Mouse (Mus musculus) hindbrain, postnatal 0 days (tissue): ENCODE results near the gene Nme9. TPM values are rescaled to one million over a fixed set of nuclear protein-coding genes. Genes with fewer than 3 reads are reported as not detected.

Experiments
- ATAC-seq: fragments of 200-750 bp; cut with Nextera tagmentation; 2 replicates; pipeline ENCODE4 v1.8.0; 2017; ENCODE audit warnings: mild to moderate bottlenecking, moderate TSS enrichment, moderate library complexity
- DNase-seq: peaks from one replicate; pipeline ENCODE4 v3.0.0-alpha.2; 2015; ENCODE audit warnings: low spot score
- H3K27ac ChIP-seq: fragments of 300-500 bp; sonication (generic); 2 replicates; pipeline ENCODE4 v1.5.1; 2014; ENCODE audit warnings: mild to moderate bottlenecking
- H3K27me3 ChIP-seq: fragments of 300-500 bp; sonication (generic); 2 replicates; pipeline ENCODE4 v1.6.1; 2014; ENCODE audit warnings: low read length, mixed read lengths; ENCODE audit not compliant: insufficient read depth
- H3K36me3 ChIP-seq: fragments of 300-500 bp; sonication (generic); 2 replicates; pipeline ENCODE4 v1.6.1; 2014; ENCODE audit warnings: low read length, mixed read lengths; ENCODE audit not compliant: insufficient read depth
- H3K4me1 ChIP-seq: fragments of 300-500 bp; sonication (generic); 2 replicates; pipeline ENCODE4 v1.6.1; 2014; ENCODE audit warnings: antibody characterized with exemption, low read length, mixed read lengths; ENCODE audit not compliant: insufficient read depth
- H3K4me2 ChIP-seq: fragments of 300-500 bp; sonication (generic); 2 replicates; pipeline ENCODE4 v1.6.1; 2014; ENCODE audit warnings: low read depth, mild to moderate bottlenecking, low read length, moderate library complexity, mixed read lengths
- H3K4me3 ChIP-seq: fragments of 300-500 bp; sonication (generic); 2 replicates; pipeline ENCODE4 v1.5.1; 2014; ENCODE audit warnings: low read length
- H3K9ac ChIP-seq: fragments of 300-500 bp; sonication (generic); replicated peaks from 2 replicates; pipeline ENCODE4 v1.6.1; 2014; ENCODE audit warnings: mild to moderate bottlenecking, low read length, moderate library complexity, mixed read lengths
- H3K9me3 ChIP-seq: fragments of 300-500 bp; sonication (generic); 2 replicates; pipeline ENCODE4 v1.6.1; 2016; ENCODE audit warnings: low read length, mixed read lengths
- CTCF ChIP-seq: IDR thresholded peaks from 2 replicates; pipeline ENCODE4 v1.5.1; 2016; ENCODE audit warnings: antibody characterized with exemption, control low read depth, low read depth
- WGBS: fragments of 180-500 bp; shearing (Covaris S2); extraction: QIAGEN DNeasy Blood & Tissue Kit; methylation state at CpG from one replicate; pipeline ENCODE4 v1.1.7; 2014; 5-methylcytosine and 5-hydroxymethylcytosine counted together
- polyA plus RNA-seq: library from polyadenylated mRNA; unstranded; fragments of >200 nt; fragmentation: Nextera tagmentation; extraction: Ambion mirVana; gene quantifications from 2 replicates; pipeline ENCODE4 v1.2.1, GENCODE M21; 2015
- total RNA-seq: library from RNA; depleted of rRNA; stranded (reverse); fragments of >200 nt; gene quantifications from 2 replicates; pipeline ENCODE4 v1.2.3, GENCODE M21; 2014

Nme9 gene
- total and polyA plus RNA-seq, 2 experiments from 2014 or later, result 0.64 to 1.0 TPM

DNA sequence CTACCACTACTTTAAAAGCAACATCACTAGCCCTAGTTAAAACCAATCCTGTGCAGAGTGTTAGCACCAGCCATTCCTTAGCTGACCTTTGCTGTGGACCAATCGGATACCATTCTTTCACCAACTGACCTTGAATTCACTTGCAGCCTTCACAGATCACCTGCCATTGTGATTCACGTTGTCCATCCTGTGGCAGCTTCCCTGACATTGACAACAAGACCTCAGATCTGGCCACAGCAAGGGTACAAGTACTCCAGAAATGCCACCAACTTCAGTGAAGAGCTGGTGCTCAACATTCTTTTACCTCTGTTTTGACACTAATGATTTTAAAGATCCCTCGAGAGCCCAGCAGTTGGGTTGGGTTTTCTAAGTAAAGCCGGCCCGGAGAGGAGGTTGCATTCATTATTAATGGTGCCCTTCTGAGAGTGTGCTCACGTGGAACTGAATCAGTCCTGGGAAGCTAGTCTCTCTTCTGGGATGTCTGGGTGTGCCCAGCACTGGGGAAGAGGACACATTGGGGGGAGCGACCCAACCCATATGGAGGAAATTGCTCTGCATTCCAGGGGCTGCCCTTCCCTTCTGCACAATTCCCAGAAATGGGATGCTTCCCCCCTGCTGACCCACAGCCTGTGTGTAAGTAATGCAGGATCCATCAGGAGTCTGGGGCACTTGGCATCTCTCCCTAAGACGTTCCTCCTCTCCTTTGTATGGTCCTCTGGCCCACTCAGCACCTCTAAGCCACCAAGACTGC, 31.1 kb upstream of the Nme9 start:
- ATAC-seq, result no peak
- no peak overlapping the region for H3K27ac ChIP-seq
- H3K4me2 ChIP-seq, result no peak overlapping the region
- no peaks in the 10 kb centered on the region for H3K27me3 ChIP-seq
- H3K4me3 ChIP-seq, result no peak overlapping the region
- peaks cover 36% of the 10 kb centered on the region for H3K4me1 ChIP-seq
- no peaks in the 10 kb centered on the region for H3K36me3 ChIP-seq
- H3K9me3 ChIP-seq, result no peaks in the 10 kb centered on the region
- no peak for DNase-seq
- WGBS, result 73% methylated on average over 8 of the region's 8 CpGs
- TF ChIP-seq CTCF, result no peak
- no peak overlapping the region for H3K9ac ChIP-seq

DNA sequence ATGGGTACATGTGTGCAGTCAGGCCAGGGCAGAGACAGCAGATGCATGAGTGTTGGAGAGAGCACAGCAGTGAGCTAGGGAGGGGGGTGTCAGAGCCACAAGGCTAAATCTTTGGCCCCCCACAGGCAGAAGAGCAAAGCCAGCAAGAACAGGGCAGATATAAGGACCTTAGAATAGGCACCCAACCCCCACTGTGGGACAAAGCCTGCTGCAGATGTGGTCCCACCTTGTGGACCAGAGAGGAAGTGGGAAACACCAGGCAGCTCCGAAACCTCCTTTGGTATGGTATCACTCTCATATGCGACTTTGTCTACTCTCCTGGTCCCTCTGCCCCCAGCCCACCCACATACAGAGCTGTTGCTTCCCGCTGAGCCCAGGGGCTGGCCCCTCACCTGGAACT, 29.4 kb upstream of the Nme9 start:
- Histone ChIP-seq H3K4me3 (no peak overlapping the region), H3K27ac (no peak overlapping the region), H3K9me3 (no peaks in the 10 kb centered on the region), H3K9ac (no peak overlapping the region), H3K36me3 (no peaks in the 10 kb centered on the region), H3K4me2 (no peak overlapping the region), H3K27me3 (no peaks in the 10 kb centered on the region), H3K4me1 (peaks cover 33% of the 10 kb centered on the region)
- WGBS, result 75% methylated on average over 3 of the region's 3 CpGs
- DNase-seq, result no peak
- no peak for TF ChIP-seq CTCF
- no peak for ATAC-seq

DNA sequence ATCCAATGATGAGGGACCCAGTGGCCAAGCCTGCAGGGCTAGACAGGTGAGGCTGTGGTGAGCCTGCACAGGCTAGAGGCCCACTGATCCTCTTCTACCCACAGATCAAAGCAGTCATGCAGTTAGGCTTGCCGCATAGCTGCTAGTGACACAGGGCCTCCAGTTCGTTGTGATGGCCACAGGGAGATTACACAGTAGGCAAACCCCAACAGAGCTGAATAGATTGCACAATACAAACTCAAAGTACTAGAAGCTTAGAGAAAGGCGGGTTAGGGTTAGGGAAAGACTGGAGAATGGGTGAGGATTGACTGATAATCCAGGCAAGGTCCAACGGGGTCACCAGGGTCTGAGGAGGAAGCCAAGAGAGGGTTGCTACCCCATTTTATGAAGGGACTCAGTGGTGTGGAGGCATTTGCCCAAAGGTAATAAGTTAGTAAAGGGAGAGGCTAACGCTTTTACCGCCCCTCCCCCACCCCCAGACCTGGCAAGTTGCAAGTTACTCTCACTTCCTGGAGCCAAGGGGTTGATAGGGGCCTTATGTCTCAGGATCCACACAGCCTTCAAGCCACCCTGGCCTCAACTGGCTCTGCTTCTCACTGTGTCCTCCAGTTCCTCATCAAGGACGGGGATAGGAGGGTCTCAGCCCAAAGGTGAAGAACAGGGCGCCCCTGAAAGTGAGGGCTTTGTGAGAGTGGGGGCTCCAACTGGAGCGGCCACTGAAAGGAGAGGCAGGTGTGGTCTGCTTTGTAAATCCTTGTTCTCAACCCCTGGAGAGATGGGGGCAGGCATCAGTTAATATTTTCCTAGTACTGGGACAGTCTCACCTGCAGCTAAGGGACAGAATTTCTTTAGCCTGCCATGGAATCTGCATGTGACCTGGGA, 27.3 kb upstream of the Nme9 start:
- no peak for TF ChIP-seq CTCF
- 80% methylated on average over 9 of the region's 9 CpGs for WGBS
- H3K4me2 ChIP-seq, result no peak overlapping the region
- no peak for DNase-seq
- no peak overlapping the region for H3K4me3 ChIP-seq
- H3K9me3 ChIP-seq, result no peaks in the 10 kb centered on the region
- no peaks in the 10 kb centered on the region for H3K36me3 ChIP-seq
- H3K4me1 ChIP-seq, result peaks cover 19% of the 10 kb centered on the region
- no peak overlapping the region for H3K27ac ChIP-seq
- ATAC-seq, result no peak
- no peak overlapping the region for H3K9ac ChIP-seq
- no peaks in the 10 kb centered on the region for H3K27me3 ChIP-seq

DNA sequence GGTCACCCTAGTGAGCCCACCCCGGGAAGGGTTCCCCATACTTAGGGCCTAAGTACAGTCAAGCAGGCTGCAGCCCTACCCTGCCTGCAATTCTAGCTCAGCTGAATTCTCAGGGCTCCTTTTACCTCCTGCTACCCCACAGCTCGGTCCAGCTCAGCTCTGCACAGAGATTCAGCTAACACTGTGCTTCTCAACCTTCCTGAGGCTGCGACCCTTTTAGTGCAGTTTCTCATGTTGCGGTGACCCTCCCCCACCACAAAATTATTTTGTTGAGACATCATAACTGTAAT, 26.8 kb upstream of the Nme9 start:
- Histone ChIP-seq H3K27me3 (no peaks in the 10 kb centered on the region), H3K9ac (no peak overlapping the region), H3K27ac (no peak overlapping the region), H3K9me3 (no peaks in the 10 kb centered on the region), H3K4me1 (peaks cover 19% of the 10 kb centered on the region), H3K4me2 (no peak overlapping the region), H3K36me3 (no peaks in the 10 kb centered on the region), H3K4me3 (no peak overlapping the region)
- DNase-seq, result no peak
- ATAC-seq, result no peak
- 71% methylated on average over 4 of the region's 4 CpGs for WGBS
- no peak for TF ChIP-seq CTCF

DNA sequence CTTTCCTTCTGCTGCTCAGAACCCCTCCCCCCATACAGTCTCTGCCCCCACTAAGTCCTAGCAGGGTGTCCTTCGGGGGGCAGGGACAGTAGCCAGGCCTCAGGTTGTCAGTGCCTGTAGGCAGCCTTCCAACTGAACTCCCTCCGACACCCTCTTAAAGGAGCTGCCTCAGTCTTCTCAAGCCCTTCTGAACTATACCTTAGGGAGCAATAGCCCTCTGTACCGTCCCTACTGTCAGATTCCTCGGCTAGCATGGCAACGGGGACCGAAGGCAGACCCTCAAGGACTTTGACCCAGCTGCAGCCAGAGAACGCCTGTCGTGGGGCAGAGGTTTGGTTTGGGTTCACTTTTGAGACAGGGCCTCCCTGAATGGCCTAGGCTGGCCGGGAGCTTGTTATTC, 26.0 kb upstream of the Nme9 start:
- Histone ChIP-seq H3K9ac (no peak overlapping the region), H3K36me3 (no peaks in the 10 kb centered on the region), H3K9me3 (no peaks in the 10 kb centered on the region), H3K4me3 (no peak overlapping the region), H3K27me3 (no peaks in the 10 kb centered on the region), H3K27ac (0 out of 2 replicates have a peak overlapping the region, but pooled peaks have one; percentile 3), H3K4me1 (peaks cover 19% of the 10 kb centered on the region), H3K4me2 (no peak overlapping the region)
- no peak for DNase-seq
- no peak for TF ChIP-seq CTCF
- ATAC-seq, result no peak
- WGBS, result 54% methylated on average over 9 of the region's 9 CpGs

DNA sequence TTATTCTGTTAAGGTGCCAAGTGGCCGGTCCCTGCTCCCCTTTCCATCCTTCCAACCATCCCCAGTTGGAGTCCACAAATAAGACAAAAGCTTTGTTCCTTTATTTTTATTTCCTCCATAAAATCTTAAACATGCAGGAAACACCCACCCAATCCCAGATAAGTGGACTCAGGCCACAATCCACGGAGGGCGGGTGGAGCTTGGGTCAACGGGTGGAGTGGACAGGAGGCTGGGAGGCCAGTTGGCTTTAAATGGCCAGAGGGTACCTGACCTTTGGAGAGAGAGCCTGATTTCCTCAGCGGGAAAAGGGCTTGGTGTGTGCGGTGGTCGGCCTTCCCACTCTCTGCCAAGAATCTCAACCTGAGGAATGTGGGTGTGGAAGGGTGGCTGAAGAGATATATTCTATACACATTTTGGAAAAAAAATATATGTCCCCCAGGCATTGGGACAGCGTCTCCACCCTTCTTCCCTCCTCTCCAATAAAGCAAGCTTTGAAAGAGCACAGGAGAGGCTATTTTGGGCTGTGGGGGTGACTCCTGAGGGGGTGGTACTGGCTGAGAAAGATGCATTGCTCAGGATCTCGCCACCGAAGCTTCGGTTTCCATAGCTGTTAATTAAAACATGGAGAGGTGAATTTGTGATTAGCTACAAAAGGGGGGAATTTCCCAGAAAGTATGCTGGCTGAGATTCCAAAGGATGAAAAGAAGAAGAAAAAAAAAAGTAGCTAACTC, 22.5 kb upstream of the Nme9 start:
- ATAC-seq (no peak), DNase-seq (no peak)
- Histone ChIP-seq H3K4me1 (peaks cover 25% of the 10 kb centered on the region), H3K36me3 (no peaks in the 10 kb centered on the region), H3K4me3 (no peak overlapping the region), H3K9ac (no peak overlapping the region), H3K9me3 (no peaks in the 10 kb centered on the region), H3K4me2 (no peak overlapping the region), H3K27me3 (no peaks in the 10 kb centered on the region), H3K27ac (no peak overlapping the region; the same call in 1 of the 2 replicates)
- no peak for TF ChIP-seq CTCF
- WGBS, result 61% methylated on average over 11 of the region's 11 CpGs
